Mouse (Mus musculus) kidney, embryonic 14.5 days (tissue): ENCODE measurements around the gene Elavl3. TPM values are rescaled to one million over a fixed set of nuclear protein-coding genes. Genes with fewer than 3 reads are reported as not detected.

Experiments used
- ATAC-seq: fragments of 200-750 bp; cut with Nextera tagmentation; 2 replicates; pipeline ENCODE4 v1.8.0; 2017; ENCODE audit warnings: moderate number of reproducible peaks, mild to moderate bottlenecking, moderate TSS enrichment, moderate library complexity; ENCODE audit not compliant: low FRiP score, low TSS enrichment
- H3K27ac ChIP-seq: fragments of 300-500 bp; sonication (generic); 2 replicates; pipeline ENCODE4 v1.5.1; 2014; ENCODE audit warnings: low read depth, mild to moderate bottlenecking, low read length, moderate library complexity, mixed read lengths
- H3K27me3 ChIP-seq: fragments of 300-500 bp; sonication (generic); 2 replicates; pipeline ENCODE4 v1.6.1; 2014; ENCODE audit warnings: mild to moderate bottlenecking, low read length; ENCODE audit not compliant: control insufficient read depth, insufficient read depth
- H3K36me3 ChIP-seq: fragments of 300-500 bp; sonication (generic); 2 replicates; pipeline ENCODE4 v1.6.1; 2014; ENCODE audit warnings: low read length, mixed read lengths; ENCODE audit not compliant: control insufficient read depth, insufficient read depth
- H3K4me1 ChIP-seq: fragments of 300-500 bp; sonication (generic); 2 replicates; pipeline ENCODE4 v1.6.1; 2014; ENCODE audit warnings: low read length, mixed read lengths; ENCODE audit not compliant: control insufficient read depth, insufficient read depth
- H3K4me2 ChIP-seq: fragments of 300-500 bp; sonication (generic); replicated peaks from 2 replicates; pipeline ENCODE4 v1.6.1; 2014; ENCODE audit warnings: low read depth, mild to moderate bottlenecking, low read length
- H3K4me3 ChIP-seq: fragments of 300-500 bp; sonication (generic); 2 replicates; pipeline ENCODE4 v1.5.1; 2014; ENCODE audit warnings: mild to moderate bottlenecking, low read length
- H3K9ac ChIP-seq: fragments of 300-500 bp; sonication (generic); 2 replicates; pipeline ENCODE4 v1.6.1; 2014; ENCODE audit warnings: low read depth, mild to moderate bottlenecking, low read length, moderate library complexity
- H3K9me3 ChIP-seq: fragments of 300-500 bp; sonication (generic); 2 replicates; pipeline ENCODE4 v1.6.1; 2016; ENCODE audit warnings: low read length; ENCODE audit not compliant: control insufficient read depth
- WGBS: fragments of 180-500 bp; shearing (Covaris S2); extraction: QIAGEN DNeasy Blood & Tissue Kit; methylation state at CpG from one replicate; pipeline ENCODE4 v1.1.7; 2014; 5-methylcytosine and 5-hydroxymethylcytosine counted together
- polyA plus RNA-seq: library from polyadenylated mRNA; unstranded; fragments of >200 nt; fragmentation: Nextera tagmentation; extraction: Ambion mirVana; gene quantifications from 2 replicates; pipeline ENCODE4 v1.2.1, GENCODE M21; 2014

Gene Elavl3
- polyA plus RNA-seq, 1 experiment from 2014 or later: 0.12 TPM

GRCm38 (mm10) chr9:22035300-22036044, 16.4 kb downstream of the Elavl3 start:
- no peak overlapping the region for H3K4me2 ChIP-seq
- no peak overlapping the region for H3K9ac ChIP-seq
- H3K4me3 ChIP-seq: no peak overlapping the region
- H3K9me3 ChIP-seq: no peaks in the 10 kb centered on the region
- H3K27ac ChIP-seq: no peak overlapping the region
- no peak for ATAC-seq
- no peaks in the 10 kb centered on the region for H3K36me3 ChIP-seq
- no peaks in the 10 kb centered on the region for H3K4me1 ChIP-seq
- no peaks in the 10 kb centered on the region for H3K27me3 ChIP-seq
- WGBS: 59% methylated on average over 6 of the region's 6 CpGs

- Histone ChIP-seq H3K4me3 (no peak overlapping the region), H3K4me2 (no peak overlapping the region), H3K36me3 (no peaks in the 10 kb centered on the region), H3K27ac (no peak overlapping the region), H3K27me3 (no peaks in the 10 kb centered on the region), H3K9ac (no peak overlapping the region), H3K4me1 (no peaks in the 10 kb centered on the region), H3K9me3 (no peaks in the 10 kb centered on the region)
- no peak for ATAC-seq
- WGBS: 93% methylated on average over 9 of the region's 9 CpGs
Observed at GRCm38 (mm10) chr9:22030386-22030785, 21.4 kb downstream of the Elavl3 start.

- ATAC-seq: no peak
Observed at GRCm38 (mm10) chr9:22028467-22028866, 23.4 kb downstream of the Elavl3 start.

GRCm38 (mm10) chr9:22024592-22024991, 27.2 kb downstream of the Elavl3 start:
- Histone ChIP-seq H3K36me3 (no peaks in the 10 kb centered on the region), H3K4me1 (no peaks in the 10 kb centered on the region), H3K9ac (no peak overlapping the region), H3K4me2 (no peak overlapping the region), H3K27ac (no peak overlapping the region), H3K9me3 (no peaks in the 10 kb centered on the region), H3K27me3 (no peaks in the 10 kb centered on the region), H3K4me3 (no peak overlapping the region)
- 53% methylated on average over 8 of the region's 8 CpGs for WGBS
- ATAC-seq: no peak

More at GRCm38 (mm10) chr9:22028467-22028866, 23.4 kb downstream of the Elavl3 start:
- Histone ChIP-seq H3K4me1 (no peaks in the 10 kb centered on the region), H3K4me3 (no peak overlapping the region), H3K9ac (no peak overlapping the region), H3K27ac (no peak overlapping the region), H3K4me2 (no peak overlapping the region), H3K9me3 (no peaks in the 10 kb centered on the region), H3K27me3 (no peaks in the 10 kb centered on the region), H3K36me3 (no peaks in the 10 kb centered on the region)
- 63% methylated on average over 7 of the region's 7 CpGs for WGBS

- Histone ChIP-seq H3K27me3 (no peaks in the 10 kb centered on the region), H3K4me1 (no peaks in the 10 kb centered on the region), H3K4me2 (no peak overlapping the region), H3K9ac (no peak overlapping the region), H3K9me3 (no peaks in the 10 kb centered on the region), H3K4me3 (no peak overlapping the region), H3K36me3 (peaks cover 23% of the 10 kb centered on the region), H3K27ac (no peak overlapping the region)
- no peak for ATAC-seq
- whole genome bisulfite sequencing: 73% methylated on average over 7 of the region's 7 CpGs
Observed at GRCm38 (mm10) chr9:22017208-22017825, 34.5 kb downstream of the Elavl3 start.

- Histone ChIP-seq H3K4me3 (no peak overlapping the region), H3K4me2 (no peak overlapping the region), H3K27ac (no peak overlapping the region), H3K9me3 (no peaks in the 10 kb centered on the region), H3K9ac (no peak overlapping the region), H3K27me3 (no peaks in the 10 kb centered on the region), H3K36me3 (peaks cover 34% of the 10 kb centered on the region), H3K4me1 (no peaks in the 10 kb centered on the region)
- WGBS: 57% methylated on average over 10 of the region's 10 CpGs
- no peak for ATAC-seq
Observed at GRCm38 (mm10) chr9:22016245-22016644, 35.6 kb downstream of the Elavl3 start.

GRCm38 (mm10) chr9:22012731-22013130, 39.1 kb downstream of the Elavl3 start:
- no peak overlapping the region for H3K9ac ChIP-seq
- no peaks in the 10 kb centered on the region for H3K9me3 ChIP-seq
- 99% methylated on average over 13 of the region's 13 CpGs for WGBS
- ATAC-seq: no peak
- no peak overlapping the region for H3K4me2 ChIP-seq
- H3K4me1 ChIP-seq: no peaks in the 10 kb centered on the region
- H3K4me3 ChIP-seq: no peak overlapping the region
- no peak overlapping the region for H3K27ac ChIP-seq
- peaks cover 69% of the 10 kb centered on the region for H3K36me3 ChIP-seq
- H3K27me3 ChIP-seq: no peaks in the 10 kb centered on the region

GRCm38 (mm10) chr9:22011055-22011454, 40.8 kb downstream of the Elavl3 start:
- no peak overlapping the region for H3K4me3 ChIP-seq
- no peaks in the 10 kb centered on the region for H3K27me3 ChIP-seq
- no peak overlapping the region for H3K9ac ChIP-seq
- no peak for ATAC-seq
- no peaks in the 10 kb centered on the region for H3K9me3 ChIP-seq
- no peak overlapping the region for H3K4me2 ChIP-seq
- H3K4me1 ChIP-seq: no peaks in the 10 kb centered on the region
- H3K27ac ChIP-seq: no peak overlapping the region
- WGBS: 86% methylated on average over 5 of the region's 5 CpGs
- H3K36me3 ChIP-seq: peaks cover 85% of the 10 kb centered on the region

- no peak for ATAC-seq
- no peak overlapping the region for H3K4me2 ChIP-seq
- H3K9ac ChIP-seq: no peak overlapping the region
- peaks cover 18% of the 10 kb centered on the region for H3K4me1 ChIP-seq
- peaks cover 54% of the 10 kb centered on the region for H3K36me3 ChIP-seq
- no peak overlapping the region for H3K4me3 ChIP-seq
- no peaks in the 10 kb centered on the region for H3K27me3 ChIP-seq
- no peaks in the 10 kb centered on the region for H3K9me3 ChIP-seq
- no peak overlapping the region for H3K27ac ChIP-seq
- 97% methylated on average over 12 of the region's 12 CpGs for WGBS
Observed at GRCm38 (mm10) chr9:22004546-22004945, 47.3 kb downstream of the Elavl3 start.
